Mouse (Mus musculus) heart, postnatal 4 days (tissue): ENCODE data around the gene AI467606. TPM values are rescaled to one million over a fixed set of nuclear protein-coding genes. Genes with fewer than 3 reads are reported as not detected.
"Not testable (repeated sequence)": the region's sequence is repeated elsewhere in the genome, so short reads cannot be mapped to it uniquely, and the experiment has no call there.

Experiments used
- DNase-seq: peaks from one replicate; pipeline ENCODE4 v3.0.0; 2021
- total RNA-seq, 2 experiments: library from RNA; stranded (reverse); gene quantifications; 2 replicates each; pipeline ENCODE4 v1.2.3; 2021

AI467606 gene
- under 1 TPM; 0.71 to 0.74 TPM for total RNA-seq

DNA sequence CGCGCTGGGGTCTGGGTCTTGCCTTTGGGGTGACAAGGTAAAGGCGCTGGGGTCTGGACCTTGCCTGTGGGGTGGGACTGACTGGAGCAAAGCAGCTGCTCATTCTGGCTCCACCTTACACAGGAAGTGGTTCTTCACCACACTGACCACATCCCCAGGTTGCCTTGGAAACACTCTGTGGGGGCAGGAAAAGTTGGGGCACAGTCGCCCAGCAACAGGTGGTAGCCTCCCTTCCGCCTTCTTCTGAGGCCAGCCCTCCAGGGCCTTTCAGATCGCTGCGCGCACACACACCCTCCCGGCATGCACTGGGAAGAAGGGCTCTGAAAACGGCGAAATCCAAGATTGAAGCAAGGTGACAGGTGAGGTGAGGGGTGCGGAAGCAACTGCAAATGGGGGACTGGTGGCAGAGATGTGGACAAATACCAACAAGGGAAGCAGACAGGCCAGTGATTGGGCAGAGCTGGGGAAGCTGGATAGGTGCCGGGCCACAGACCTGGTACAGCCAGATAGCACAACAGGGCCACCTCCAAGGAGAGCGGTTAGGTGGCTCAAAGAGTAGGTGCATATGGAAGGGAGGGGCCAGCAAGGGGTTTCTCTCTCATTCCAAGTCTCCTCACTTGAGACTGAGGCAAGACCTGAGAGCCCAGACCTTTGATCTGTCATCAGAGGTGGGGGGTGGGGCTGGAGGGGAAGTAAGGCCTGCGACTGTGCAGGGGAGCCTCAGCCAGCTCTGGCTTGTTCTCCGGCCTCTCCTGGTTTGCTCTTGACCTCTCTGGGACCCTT is at the start of gene AI467606:
TSS of gene AI467606 (plus strand) at position 246 of the 783 bp plus-strand sequence.
- peak; percentile 41 for DNase-seq

DNA sequence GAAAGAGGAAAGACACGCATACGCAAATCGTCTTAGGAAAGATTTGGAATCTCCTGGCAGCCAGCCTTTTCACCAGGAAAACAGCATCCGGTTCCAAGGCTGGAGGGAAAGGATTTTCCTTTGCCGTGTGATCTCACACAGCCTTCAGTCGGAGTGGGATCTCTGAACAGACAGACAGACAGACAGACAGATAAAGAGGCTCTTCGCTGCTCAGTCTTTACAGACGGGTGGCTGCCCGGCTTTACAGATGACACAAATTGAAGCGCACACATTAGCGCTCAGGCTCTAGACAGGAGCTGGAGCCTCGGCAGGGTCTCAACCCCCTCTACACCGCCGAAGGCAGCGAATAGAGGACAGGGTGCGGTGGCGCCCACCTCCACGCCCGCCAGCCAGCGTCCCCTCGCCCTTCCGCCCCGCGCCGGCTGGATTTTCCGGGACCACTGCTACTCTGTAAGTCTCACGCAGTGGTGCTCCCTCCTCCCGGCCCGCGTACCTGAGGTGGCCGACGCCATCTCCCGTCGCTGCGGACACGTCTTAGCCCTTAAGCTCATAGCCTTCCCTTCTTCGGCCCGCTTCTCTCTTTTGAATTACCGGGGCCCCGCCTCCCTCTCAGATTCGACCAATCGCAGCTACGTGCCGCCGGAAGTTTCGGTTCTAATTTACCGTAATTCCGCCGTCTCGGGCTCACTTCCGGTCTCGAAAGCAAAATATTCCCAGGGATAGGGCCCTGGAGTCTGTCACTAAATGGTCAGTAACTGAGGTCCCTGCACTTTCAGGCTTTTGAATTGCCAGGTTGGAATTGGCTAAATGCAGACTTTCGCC is 49.1 kb upstream of the AI467606 start, which contains the start of gene Kif22:
TSS of gene Kif22 (minus strand) at position 621 of the 822 bp plus-strand sequence.
- DNase-seq, result peak; percentile 95

DNA sequence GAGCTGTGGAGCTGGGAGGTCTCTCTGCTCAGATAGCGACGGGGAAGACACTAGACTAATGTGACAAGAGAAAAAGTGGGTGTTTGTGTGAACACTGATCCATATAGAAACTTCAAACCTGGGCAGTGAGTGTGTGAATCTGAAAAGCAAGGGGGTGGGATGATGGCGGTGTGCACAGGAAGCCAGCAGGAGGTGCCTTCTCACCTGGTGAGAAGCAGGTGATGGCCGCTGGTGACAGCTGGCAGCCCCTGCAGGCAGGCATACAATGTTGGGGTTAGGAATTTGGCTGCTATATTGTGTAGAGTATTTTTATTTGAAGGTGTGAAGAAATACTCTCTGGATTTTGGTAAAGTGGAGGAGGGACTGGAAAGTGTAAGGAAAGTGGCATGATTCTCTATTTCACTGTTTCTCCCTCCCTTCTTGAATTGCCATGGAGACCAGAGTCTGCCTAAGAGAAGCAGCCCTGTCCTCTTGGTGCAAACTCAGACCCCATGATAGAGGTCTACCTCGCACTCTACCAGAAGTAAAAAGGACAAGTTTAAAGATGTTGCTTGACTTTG is 36.1 kb upstream of the AI467606 start:
- no peak for DNase-seq

DNA sequence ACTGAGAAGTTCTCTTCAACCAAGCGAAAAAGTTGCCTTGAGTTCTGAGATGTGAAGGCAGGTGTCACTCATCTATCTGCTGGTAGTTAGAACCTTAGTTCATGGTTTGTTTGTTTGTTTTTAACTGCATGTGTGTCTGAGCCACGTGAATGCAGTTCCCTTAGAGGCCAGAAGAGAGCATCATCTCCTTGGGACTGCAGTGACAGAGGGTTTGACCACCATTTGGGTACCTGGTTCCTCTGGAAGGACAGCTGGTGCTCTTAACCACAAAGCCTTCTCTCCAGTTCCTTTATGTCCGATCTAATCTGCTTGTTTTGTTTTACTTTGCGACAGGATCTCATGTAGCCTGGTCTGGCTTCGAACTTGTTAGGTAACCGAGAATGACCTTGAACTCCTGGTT is 25.6 kb upstream of the AI467606 start:
- DNase-seq, result no peak

DNA sequence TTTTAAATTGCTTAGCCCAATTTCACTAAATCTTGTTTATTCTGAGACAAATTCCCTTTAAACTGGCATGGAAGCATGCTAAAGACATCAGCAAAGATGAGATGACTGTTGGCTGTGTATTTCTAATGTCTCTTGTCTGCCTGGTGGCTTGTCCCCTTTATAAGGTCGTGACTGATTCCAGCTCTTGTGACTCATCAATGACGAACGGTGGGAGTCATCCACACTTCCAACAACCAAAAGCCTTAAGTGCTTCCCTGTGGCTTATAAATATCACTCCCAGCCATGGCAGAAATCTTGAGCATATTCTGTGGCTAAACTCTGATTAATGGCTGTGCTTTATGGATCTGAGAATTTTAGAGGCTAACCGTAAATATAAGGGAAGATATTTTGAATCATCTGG is 24.8 kb upstream of the AI467606 start:
- DNase-seq, result no peak

DNA sequence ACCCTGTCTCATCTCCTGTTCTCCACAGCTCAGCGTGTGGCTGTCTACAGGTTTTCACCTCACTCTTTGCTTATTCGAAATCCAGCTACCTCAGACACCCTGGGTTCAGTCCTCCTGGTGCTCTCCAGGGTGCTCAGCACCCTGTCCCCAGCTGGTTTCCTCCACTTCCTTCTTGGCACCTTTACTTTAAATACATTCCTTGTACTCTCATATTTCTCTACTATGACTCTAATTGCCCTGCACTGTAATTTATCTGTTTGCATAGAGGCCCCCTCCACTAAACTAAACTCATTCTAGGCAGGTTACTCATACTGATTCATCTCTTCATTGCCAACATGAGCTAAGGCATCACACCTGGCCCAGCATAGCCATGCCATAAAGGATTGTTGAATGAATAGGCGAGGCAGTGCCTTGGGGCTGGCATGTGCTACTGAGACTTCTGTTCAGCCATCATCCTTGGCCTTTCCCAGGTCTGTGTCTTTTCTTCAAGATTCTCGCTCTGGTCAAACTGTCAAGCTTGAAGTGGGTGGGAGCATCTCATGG is 20.2 kb upstream of the AI467606 start:
- no peak for DNase-seq

DNA sequence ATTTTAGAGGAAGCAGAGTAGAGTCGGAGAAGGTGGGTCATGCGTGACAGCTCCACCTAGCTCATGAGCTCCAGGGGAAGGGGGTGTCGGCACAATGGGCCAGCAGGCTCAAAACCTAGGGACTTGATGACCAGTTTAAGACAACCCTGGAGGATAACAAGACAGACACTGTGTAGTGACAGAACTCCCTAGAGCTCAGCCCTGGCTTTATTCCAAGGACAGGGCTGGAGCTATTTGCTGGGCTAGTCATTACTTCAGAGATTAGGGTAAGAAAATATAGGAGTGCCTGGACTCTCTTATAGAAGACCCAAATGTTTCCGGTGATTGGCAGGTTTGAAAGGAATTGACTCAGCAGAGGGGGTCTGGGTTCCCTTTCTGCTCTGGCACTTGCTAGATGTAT is 17.9 kb upstream of the AI467606 start:
- DNase-seq, result peak; percentile 39

DNA sequence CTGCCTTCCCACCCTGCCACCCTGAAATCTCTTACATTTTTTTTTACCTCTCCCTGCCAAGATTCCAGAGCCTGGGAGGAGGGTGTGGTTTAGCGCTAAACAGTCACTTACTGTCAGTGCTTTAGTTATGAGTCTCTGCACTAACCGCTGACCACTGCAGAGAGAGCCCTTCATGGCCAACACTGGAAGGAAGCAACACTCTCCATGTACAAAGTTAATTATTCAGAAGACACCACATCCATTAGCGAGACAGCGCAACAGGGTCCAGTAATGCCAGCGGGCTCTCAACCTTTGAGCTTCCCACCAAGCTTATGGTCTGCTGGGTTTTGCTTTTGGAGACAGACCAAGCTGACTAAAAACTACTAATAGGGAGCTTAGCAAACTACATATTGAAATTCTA is 15.0 kb upstream of the AI467606 start:
- DNase-seq, result no peak

DNA sequence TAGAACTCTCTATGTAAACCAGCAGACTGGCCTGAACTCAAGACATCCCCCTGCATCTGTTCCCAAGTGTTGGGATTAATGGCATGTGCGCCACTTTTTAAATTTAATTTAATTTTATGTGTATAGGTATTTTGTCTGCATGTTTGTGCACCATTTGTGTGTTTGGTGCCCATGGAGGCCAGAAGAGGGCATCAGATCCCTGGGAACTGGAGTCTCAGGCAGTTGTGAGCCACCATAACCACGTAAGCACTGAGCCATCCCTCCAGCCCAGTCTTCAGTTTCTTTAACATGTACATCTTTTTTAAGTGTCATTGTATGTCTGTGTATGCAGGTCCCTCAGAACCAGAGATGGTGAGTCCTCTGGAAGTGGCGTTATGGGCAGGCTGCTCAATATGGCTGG is 13.5 kb upstream of the AI467606 start:
- DNase-seq, result no peak

DNA sequence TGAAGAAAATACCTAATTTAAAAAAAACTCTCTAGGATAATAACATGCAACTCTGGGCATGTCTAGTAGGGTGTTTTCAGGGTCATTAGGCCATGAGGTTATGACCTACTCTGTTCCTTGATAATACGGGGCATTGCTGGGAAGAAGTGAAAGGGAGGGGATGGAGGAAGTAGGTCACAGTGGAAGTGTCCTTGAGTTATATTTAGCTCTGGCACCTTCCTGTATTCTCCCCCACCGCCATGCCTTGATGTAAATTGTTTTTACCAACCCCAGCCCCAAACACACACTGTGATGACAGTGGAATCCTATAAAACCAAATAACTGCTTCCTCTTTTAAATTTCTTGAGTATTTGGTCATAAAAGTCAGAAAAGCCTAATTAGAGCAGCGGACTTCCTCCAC is 11.1 kb upstream of the AI467606 start:
- DNase-seq, result no peak

DNA sequence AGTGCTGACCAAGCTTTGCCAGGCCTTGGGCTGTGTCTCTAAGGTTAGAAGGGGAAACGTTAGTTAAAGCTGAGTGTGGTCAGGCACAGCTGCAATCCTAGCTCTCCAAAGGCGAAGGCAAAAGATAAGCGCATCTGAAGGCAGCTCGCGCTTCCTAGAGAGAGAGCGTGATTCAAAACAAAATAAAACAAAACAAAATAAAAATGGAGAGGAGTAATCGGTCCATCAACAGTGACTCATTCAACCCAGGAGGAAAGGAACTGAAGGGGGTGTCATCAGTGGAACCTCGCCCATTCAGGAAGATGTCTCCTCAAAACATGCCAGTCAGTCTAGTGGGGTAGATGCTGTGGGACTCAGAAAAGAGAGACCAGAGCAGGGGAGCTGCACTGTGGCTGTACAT is 8.9 kb upstream of the AI467606 start:
- DNase-seq, result no peak

DNA sequence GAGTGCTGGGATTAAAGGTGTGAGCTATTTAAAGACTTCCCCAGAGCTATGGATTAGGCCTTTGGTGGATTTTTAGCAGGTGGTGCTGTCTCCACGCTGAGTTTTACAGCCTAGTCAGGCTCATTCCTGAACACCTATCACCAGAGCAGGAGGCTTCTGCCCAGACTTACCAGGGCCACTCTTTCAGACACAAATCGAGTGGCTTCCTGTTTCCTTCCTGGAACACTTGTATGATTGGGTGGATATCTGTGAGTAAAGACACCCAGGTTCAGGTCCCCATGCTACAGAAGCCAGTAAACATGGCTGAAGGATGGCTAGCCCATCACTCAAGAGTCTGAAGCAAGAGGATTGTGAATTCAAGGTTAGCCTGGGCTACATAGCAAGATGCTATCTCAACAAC is 8.2 kb upstream of the AI467606 start:
- DNase-seq, result no peak

DNA sequence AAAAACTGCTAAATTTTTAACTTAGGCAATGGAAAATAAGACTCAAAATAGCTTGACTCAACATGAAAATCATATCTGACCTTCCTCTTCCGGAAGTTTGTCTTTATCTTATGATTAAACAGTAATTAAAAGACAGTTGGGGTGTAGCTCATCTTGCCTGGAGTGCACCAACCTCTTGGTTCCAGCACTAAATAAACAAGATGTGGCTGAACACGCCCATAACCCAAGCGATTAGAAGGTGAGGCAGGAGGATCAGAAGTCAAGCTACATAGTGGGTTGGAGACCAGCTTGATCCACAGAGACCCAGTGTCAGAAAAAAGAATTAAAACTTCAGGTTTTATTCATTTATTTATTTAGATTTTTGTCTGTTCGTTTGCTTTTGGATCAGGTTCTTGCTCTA is 7.5 kb upstream of the AI467606 start:
- no peak for DNase-seq

DNA sequence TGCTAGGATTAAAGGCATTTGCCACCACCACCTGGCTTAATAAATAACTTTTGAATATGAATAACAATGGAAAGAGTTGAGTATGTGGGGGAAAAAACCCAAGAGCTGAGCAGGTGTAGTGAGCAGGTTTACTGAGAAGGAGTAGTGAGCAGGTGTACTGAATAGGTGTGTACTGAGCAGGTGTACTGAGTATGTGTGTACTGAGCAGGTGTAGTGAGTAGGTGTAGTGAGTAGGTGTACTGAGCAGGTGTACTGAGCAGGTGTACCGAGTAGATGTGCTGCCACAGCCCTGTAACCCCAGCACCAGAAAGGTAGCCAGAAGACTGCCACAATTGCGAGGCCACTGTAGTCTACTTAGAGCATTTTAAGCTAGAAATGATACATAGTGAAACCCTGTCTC is 6.4 kb upstream of the AI467606 start:
- no peak for DNase-seq

DNA sequence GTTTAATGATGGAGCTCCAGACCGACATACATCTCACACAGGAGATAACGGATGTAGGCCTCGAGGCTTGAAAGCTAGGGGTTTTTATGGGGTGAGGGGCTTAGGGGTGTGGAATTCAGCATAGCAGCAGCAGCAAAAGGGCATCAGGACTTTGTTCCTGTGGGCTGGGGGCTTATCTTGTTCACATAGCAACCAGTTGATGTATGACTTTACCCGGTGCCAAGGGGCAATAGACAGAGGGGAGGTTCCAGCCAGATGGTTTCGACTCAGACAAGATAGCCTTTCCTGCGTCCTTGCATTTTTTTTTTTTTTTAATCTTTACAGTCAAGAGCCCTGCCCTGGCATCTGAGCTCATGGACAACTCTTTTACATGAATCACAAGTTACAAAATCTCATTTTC is 5.4 kb upstream of the AI467606 start:
- not testable (repeated sequence) for DNase-seq

DNA sequence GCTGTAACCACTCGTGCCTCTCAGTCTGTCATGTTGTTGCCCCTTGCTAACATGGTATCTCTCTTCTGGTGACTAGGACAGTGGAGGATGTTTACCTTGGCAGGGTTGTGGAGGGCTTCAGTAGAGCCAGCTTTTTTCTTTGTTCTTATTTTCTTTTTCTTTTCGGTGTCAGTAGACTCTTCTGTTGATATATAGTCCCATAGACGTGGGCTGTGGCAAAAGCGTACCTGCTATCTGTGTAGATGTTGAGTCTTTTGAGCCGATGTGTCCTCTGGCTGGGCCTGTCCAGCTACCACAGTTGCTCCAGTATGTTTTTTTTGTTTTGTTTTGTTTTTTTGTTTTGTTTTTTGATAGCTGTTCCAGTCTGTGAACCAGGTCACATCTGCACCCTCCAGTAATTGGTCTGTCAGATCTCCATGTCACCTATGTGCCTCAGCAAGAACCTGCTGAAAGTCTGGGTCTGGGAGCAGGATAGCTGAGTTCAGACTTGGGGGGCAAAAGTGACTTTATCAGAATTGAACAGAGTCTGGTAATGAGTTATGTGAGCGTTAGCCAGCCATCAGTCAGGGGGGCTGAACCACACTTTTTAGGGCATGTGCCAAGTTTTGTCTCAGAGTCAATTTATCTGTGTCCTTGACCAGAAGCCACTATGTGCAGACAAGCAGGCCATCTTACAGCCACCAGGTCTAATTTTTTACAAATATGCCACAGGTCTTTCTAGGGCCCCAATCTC is 3.7 kb upstream of the AI467606 start, which contains the start of gene Zg16:
TSS of gene Zg16 (minus strand) at position 51 of the 733 bp plus-strand sequence.
- DNase-seq, result not testable (repeated sequence)

DNA sequence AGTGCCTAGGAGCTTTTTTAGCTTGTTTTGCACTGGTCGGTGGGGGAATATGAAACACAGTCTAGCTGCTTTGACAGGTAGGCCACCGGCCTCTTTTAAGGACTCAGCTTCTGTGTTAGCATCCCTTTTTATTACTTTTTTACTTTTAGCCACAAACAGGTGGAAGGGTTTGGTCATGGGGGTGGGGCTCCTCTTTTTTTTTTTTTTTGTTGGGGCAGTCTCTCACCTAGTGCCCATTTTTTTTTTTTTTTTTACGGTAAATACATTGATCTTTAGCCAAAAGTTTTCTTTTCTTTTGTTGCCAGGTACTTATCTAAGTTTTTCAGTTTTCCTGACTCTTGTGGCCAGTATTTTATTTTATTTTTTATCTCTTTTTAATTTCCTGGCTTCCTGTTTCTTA is 3.1 kb upstream of the AI467606 start:
- DNase-seq, result no peak

DNA sequence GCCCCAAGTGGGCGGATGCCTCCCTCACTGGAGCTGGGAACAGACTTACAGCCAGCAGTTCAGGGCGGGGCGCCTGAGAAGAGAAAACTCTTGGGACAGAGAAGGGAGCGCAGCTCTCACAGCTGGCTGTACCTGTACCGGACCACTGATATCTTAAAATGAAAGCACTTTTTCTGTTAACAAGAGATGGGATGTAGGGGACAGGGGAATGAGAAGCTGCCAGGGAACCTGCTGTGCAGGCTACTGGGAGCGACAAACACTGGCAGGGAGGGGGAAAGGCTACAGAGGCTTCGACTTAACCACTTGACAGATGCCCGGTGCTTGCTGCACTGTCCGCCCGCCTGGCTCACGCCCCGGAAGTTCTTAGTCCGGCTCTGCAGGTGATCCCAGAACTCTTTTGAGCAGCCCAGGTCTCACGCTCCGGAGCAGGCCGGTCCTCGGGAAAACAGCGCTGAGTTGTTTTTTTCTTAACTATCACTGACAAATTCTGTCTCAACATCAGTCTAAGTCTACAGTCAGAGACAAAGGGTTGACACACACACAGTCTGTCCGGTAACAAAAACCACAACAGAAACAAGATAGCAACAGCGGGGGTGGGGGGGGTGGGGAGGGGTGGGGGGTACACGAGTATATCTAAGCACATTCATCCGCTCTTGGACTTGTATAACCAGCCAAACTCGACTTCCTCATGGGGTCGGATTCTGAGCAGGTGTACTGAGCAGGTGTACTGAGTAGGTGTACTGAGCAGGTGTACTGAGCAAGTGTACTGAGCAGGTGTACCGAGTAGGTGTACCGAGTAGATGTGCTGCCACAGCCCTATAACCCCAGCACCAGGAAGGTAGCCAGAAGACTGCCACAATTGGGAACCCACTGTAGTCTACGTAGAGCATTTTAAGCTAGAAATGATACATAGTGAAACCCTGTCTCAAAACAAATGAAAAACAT is 2.0 kb upstream of the AI467606 start:
- peak; percentile 20 for DNase-seq

DNA sequence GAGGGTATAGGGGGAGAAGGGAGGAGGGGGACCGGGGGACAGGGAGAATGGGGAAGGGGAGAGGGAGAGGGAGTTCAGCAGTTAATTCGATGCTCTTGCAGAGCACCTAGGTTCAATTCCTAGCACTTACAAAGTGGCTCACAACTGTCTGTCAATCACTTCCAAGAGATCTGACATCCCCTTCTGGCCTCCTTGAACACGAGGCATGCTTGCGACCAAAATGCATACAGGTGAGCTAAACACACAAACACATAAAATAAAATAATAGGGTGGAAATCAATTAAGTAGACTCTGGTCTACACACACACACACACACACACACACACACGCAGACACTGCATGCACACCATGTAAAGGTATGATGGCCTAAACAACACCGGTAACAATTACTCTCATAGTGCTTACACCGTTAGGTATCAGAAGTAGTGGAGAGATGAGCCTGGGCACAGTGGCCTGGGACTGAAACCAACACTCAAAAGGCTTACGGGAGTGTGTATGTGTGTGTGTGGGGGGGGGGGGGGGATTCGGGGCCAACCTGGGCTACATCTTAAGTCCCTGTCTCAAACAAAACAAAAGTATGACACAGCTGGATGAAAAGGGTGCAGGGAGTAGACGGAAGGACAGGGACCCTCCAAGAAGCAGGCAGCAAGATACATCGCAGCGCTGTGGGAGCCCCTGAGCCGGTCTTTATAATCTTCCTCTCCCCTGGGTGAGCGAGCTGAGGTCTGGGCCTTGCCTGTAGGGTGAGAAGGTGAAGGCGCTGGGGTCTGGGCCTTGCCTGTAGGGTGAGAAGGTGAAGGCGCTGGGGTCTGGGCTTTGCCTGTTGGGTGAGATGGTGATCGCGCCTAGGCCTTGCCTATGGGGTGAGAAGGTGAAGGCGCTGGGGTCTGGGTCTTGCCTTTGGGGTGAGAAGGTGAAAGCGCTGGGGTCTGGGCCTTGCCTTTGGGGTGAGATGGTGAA is 725 bp upstream of the AI467606 start:
- DNase-seq, result no peak

DNA sequence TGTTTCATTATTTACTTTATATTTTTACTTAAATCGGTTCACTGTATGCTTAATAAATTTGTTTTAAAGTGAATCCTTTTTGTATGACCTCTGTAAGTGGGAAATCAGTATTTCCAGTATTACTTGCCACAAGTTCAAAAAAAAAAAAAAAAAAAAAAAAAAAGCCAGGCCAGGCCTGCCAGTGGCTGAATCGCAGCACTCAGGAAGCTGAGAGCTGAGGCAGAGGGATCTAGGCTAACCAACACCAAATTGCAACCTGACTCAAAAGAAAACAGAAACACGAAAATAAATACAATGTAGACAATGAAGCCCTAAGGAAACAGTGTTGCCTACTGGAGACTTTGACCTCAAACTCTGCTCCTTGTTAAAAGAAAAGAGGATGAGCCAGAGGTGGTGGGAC is 2.8 kb downstream of the AI467606 start:
- DNase-seq, result no peak
